Mouse (Mus musculus) bone marrow macrophage, adult 2 months (primary cell): ENCODE results near the gene Sema6c.

Source experiments
- CTCF ChIP-seq: IDR thresholded peaks from 2 replicates; pipeline ENCODE4 v1.5.1; 2012; ENCODE audit warnings: low read depth, mild to moderate bottlenecking, low read length, moderate library complexity
- POLR2A ChIP-seq: IDR thresholded peaks from 2 replicates; pipeline ENCODE4 v1.6.1; 2012; ENCODE audit warnings: mild to moderate bottlenecking, low read depth, low read length, borderline replicate concordance

DNA sequence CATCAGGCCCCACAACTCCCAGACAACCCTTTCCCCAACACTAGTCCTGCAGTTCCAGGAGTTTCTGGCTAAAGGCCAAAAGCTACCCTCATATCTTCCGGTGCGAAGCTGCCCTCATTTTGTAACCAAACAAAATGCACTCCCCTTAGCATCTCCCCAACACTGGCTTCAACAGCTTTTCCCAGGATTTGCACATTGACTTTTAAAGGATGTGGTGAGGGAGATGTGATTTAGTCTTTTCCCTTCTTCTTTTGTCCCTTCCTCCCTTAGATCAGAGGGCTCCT lies 2.0 kb downstream of the Sema6c start:
- TF ChIP-seq CTCF (no peak), POLR2A (no peak)
